Mouse (Mus musculus) CH12.LX (cell line): ENCODE results near the gene Babam1. TPM values are rescaled to one million over a fixed set of nuclear protein-coding genes. Genes with fewer than 3 reads are reported as not detected.
A peak's percentile ranks its signal among the peaks of the same experiment; 100 is the strongest.

Experiments used
- DNase-seq: peaks from one replicate; pipeline ENCODE4 v3.0.0-alpha.2; 2013; ENCODE audit errors: extremely low read depth
- H3K27ac ChIP-seq: 2 replicates; pipeline ENCODE4 v1.5.1; 2012; ENCODE audit warnings: low read depth, mild to moderate bottlenecking, control low read depth, moderate library complexity; ENCODE audit not compliant: insufficient read depth
- H3K27me3 ChIP-seq: replicated peaks from 2 replicates; pipeline ENCODE3; 2012; ENCODE audit warnings: inconsistent platforms
- H3K36me3 ChIP-seq, 2 experiments: replicated peaks in 1 of 2; 2 replicates each; pipeline versions ENCODE3 to v1.6.1; 2012; ENCODE audit warnings: inconsistent platforms in 1 of 2, low read length in 1 of 2, mild to moderate bottlenecking in 1 of 2, mixed read lengths in 1 of 2, moderate library complexity in 1 of 2; ENCODE audit not compliant: control insufficient read depth in 1 of 2, insufficient read depth in 1 of 2
- H3K4me1 ChIP-seq, 2 experiments: 2 replicates each; pipeline ENCODE4 v1.6.1; 2012; ENCODE audit warnings: inconsistent platforms in 1 of 2, moderate library complexity in 1 of 2; ENCODE audit not compliant: insufficient read depth in 2 of 2, control insufficient read depth in 1 of 2
- H3K4me2 ChIP-seq: 2 replicates; pipeline ENCODE4 v1.6.1; 2012; ENCODE audit warnings: low read depth, mild to moderate bottlenecking, control low read depth; ENCODE audit not compliant: poor library complexity, insufficient read depth, severe bottlenecking
- H3K4me3 ChIP-seq, 3 experiments: fragments of 150-350 bp in 1 of 3; sonication (generic) in 1 of 3; replicated peaks in 1 of 3; 2 replicates each; pipeline versions ENCODE3 to v1.5.1; 2011 to 2012; ENCODE audit warnings: low read depth in 2 of 3, low read length in 2 of 3, mild to moderate bottlenecking in 2 of 3, moderate library complexity in 2 of 3, control low read depth in 1 of 3, improper control_type of control experiment in 1 of 3, inconsistent platforms in 1 of 3, mixed read lengths in 1 of 3; ENCODE audit not compliant: poor library complexity in 1 of 3
- H3K79me2 ChIP-seq: replicated peaks from 2 replicates; pipeline ENCODE4 v1.6.1; 2012; ENCODE audit warnings: mild to moderate bottlenecking, moderate library complexity; ENCODE audit not compliant: control insufficient read depth, poor library complexity, insufficient read depth, severe bottlenecking; ENCODE audit errors: extremely low read depth
- H3K9ac ChIP-seq: 2 replicates; pipeline ENCODE4 v1.6.1; 2012; ENCODE audit warnings: low read depth, mild to moderate bottlenecking, control low read depth, moderate library complexity; ENCODE audit not compliant: insufficient read depth
- H3K9me3 ChIP-seq: replicated peaks from 2 replicates; pipeline ENCODE3; 2012; ENCODE audit warnings: low read length, inconsistent platforms, mixed read lengths
- ETS1 ChIP-seq: conservative IDR thresholded peaks from 2 replicates; pipeline ENCODE4 v1.6.1; 2012; ENCODE audit warnings: low read depth, mild to moderate bottlenecking, inconsistent platforms, low read length, improper control_type of control experiment, moderate library complexity
- MAX ChIP-seq: IDR thresholded peaks from 2 replicates; pipeline ENCODE4 v1.6.1; 2011; ENCODE audit warnings: low read length, improper control_type of control experiment
- RCOR1 ChIP-seq: conservative IDR thresholded peaks from 2 replicates; pipeline ENCODE4 v1.6.1; 2012; ENCODE audit warnings: low read depth, mild to moderate bottlenecking, inconsistent platforms, low read length, improper control_type of control experiment
- SIN3A ChIP-seq: IDR thresholded peaks from 2 replicates; pipeline ENCODE4 v1.6.1; 2012; ENCODE audit warnings: low read length, improper control_type of control experiment, inconsistent platforms
- TBP ChIP-seq: conservative IDR thresholded peaks from 2 replicates; pipeline ENCODE4 v1.6.1; 2011; ENCODE audit warnings: low read depth, low read length, improper control_type of control experiment
- ZKSCAN1 ChIP-seq: IDR thresholded peaks from 2 replicates; pipeline ENCODE4 v1.6.1; 2012; ENCODE audit warnings: low read depth, inconsistent platforms, low read length, improper control_type of control experiment, borderline replicate concordance
- dilution Hi-C: fragments of 300-500 bp; cut with MboI; formaldehyde crosslinking; loops from 2 replicates; pipeline ENCODE4 v1.14.3; 2020; ENCODE audit warnings: low sequenced_read_pairs; ENCODE audit not compliant: extremely low pct_unique_long_range_greater_than_20kb, extremely low pct_ligation_motif_present
- in situ Hi-C: fragments of 300-500 bp; cut with MboI; formaldehyde crosslinking; loops from 3 replicates; pipeline ENCODE4 v1.14.3; 2019; ENCODE audit warnings: low sequenced_read_pairs, low pct_ligation_motif_present, low pct_unique_long_range_greater_than_20kb, mixed read lengths
- polyA plus RNA-seq: library from polyadenylated mRNA; unstranded; fragments of >175 nt; gene quantifications from 2 replicates; pipeline ENCODE4 v1.2.1, GENCODE M21; 2012; ENCODE audit warnings: low read depth; ENCODE audit not compliant: insufficient read length
- total RNA-seq, 2 experiments: library from RNA; depleted of rRNA; stranded (reverse); fragments of 300-350 nt in 1 of 2; fragments of >200 nt in 1 of 2; gene quantifications; 2 replicates each; pipeline ENCODE4 v1.2.3; 2012 to 2014

Gene Babam1
- total and polyA plus RNA-seq, 3 experiments, result 56.7 to 137 (median 67.3) TPM

DNA sequence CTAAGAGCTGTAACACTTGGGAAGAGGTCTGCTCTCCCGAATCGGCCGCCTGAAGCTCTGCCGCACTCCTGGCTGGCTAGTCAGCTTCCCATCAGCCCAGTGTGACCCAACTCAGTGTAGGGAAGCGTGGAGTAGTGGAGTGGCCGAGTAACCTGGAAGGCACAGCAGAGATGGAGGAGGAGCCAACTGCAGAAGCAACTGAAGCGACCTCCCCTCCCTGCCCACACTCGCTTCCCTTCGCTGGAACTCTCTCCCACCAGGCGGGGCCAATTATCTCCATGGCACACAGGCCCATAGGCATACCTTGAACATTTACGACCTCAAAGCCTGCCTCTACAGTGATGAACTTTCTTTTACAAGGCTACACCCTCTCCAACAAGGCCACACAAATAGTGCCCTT, 55.1 kb downstream of the Babam1 start (continued):
- TF ChIP-seq RCOR1 (no peak), TBP (no peak), MAX (no peak)

DNA sequence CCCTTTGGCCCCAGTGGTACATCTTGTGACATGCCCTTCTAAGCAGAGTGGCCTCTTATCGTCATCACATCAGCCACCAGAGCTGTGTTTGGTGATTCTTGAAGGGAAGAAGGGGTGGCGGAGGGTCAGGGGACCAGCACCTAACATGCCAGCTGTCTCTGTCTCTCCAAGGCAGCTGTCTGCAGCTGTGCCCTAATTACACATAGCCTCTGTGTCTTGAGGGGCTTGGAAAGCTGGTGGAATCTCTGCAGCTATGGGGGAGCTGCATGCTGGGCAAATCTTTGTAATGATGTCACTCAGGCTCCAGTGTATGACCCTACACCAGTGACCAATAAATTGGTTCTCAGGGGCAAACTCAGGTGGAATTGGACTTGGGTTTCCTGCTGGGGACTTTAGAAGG, 56.0 kb downstream of the Babam1 start:
- TF ChIP-seq SIN3A, result no peak
- TF ChIP-seq ETS1, result no peak
- no peak for TF ChIP-seq ZKSCAN1
- H3K9ac ChIP-seq, result no peak overlapping the region
- peaks cover 0 to 7% of the 10 kb centered on the region in 2 experiments for H3K36me3 ChIP-seq
- no peak for DNase-seq
- H3K4me3 ChIP-seq, result no peak overlapping the region
- peaks cover 12% of the 10 kb centered on the region for H3K9me3 ChIP-seq
- peak overlapping the region; percentile 22; the same call in 1 of the 2 replicates for H3K27ac ChIP-seq
- in situ Hi-C loops, result no loop called here
- peaks cover 12 to 32% of the 10 kb centered on the region in 2 experiments for H3K4me1 ChIP-seq
- H3K27me3 ChIP-seq, result no peaks in the 10 kb centered on the region
- dilution Hi-C loops, result no loop called here
- H3K79me2 ChIP-seq, result no peaks in the 10 kb centered on the region
- H3K4me2 ChIP-seq, result no peak overlapping the region

Other genes with a start within 250 kb of the Babam1 start
Only the 20 nearest of the 22 such genes appear.
- gene Myo9b, start 124.1 kb upstream of the Babam1 start, total RNA-seq (2012; rRNA removed), result 26.1 and 29.0 TPM in 2 replicates
- gene Myo9b, start 124.1 kb upstream of the Babam1 start, total RNA-seq (2014; rRNA removed), result 14.2 and 15.3 TPM in 2 replicates
- 31.5 and 36.2 TPM in 2 replicates for gene Myo9b, start 124.1 kb upstream of the Babam1 start, polyA plus RNA-seq
- 25.1 and 33.7 TPM in 2 replicates for gene Haus8, start 123.9 kb upstream of the Babam1 start, total RNA-seq (2012; rRNA removed)
- 21.0 and 25.2 TPM in 2 replicates for gene Haus8, start 123.9 kb upstream of the Babam1 start, total RNA-seq (2014; rRNA removed)
- 30.3 and 40.5 TPM in 2 replicates for gene Haus8, start 123.9 kb upstream of the Babam1 start, polyA plus RNA-seq
- gene Use1, start 30.0 kb upstream of the Babam1 start, total RNA-seq (2012; rRNA removed), result 118 and 130 TPM in 2 replicates
- 69.6 and 78.4 TPM in 2 replicates for gene Use1, start 30.0 kb upstream of the Babam1 start, total RNA-seq (2014; rRNA removed)
- gene Use1, start 30.0 kb upstream of the Babam1 start, polyA plus RNA-seq, result 98.7 and 111 TPM in 2 replicates
- 7.1 and 8.9 TPM in 2 replicates for gene Ocel1, start 25.6 kb upstream of the Babam1 start, total RNA-seq (2012; rRNA removed)
- gene Ocel1, start 25.6 kb upstream of the Babam1 start, total RNA-seq (2014; rRNA removed), result 4.4 and 4.8 TPM in 2 replicates
- gene Ocel1, start 25.6 kb upstream of the Babam1 start, polyA plus RNA-seq, result 4.5 and 7.4 TPM in 2 replicates
- gene Nr2f6, start 14.9 kb upstream of the Babam1 start, total RNA-seq (2012; rRNA removed), result 25.2 and 25.3 TPM in 2 replicates
- gene Nr2f6, start 14.9 kb upstream of the Babam1 start, total RNA-seq (2014; rRNA removed), result 11.8 and 13.1 TPM in 2 replicates
- gene Nr2f6, start 14.9 kb upstream of the Babam1 start, polyA plus RNA-seq, result 14.2 and 15.6 TPM in 2 replicates
- gene Ushbp1, start 1.1 kb upstream of the Babam1 start, total RNA-seq (2012; rRNA removed), result not detected in 2 replicates
- not detected in 2 replicates for gene Ushbp1, start 1.1 kb upstream of the Babam1 start, total RNA-seq (2014; rRNA removed)
- not detected in 2 replicates for gene Ushbp1, start 1.1 kb upstream of the Babam1 start, polyA plus RNA-seq
- 17.9 and 24.7 TPM in 2 replicates for gene Ankle1, start 9.1 kb downstream of the Babam1 start, total RNA-seq (2012; rRNA removed)
- 9.0 and 9.4 TPM in 2 replicates for gene Ankle1, start 9.1 kb downstream of the Babam1 start, total RNA-seq (2014; rRNA removed)
- 17.4 and 17.6 TPM in 2 replicates for gene Ankle1, start 9.1 kb downstream of the Babam1 start, polyA plus RNA-seq
- gene Abhd8, start 66.8 kb downstream of the Babam1 start, total RNA-seq (2012; rRNA removed), result 28.2 and 33.2 TPM in 2 replicates
- gene Abhd8, start 66.8 kb downstream of the Babam1 start, total RNA-seq (2014; rRNA removed), result 8.5 and 8.9 TPM in 2 replicates
- gene Abhd8, start 66.8 kb downstream of the Babam1 start, polyA plus RNA-seq, result 5.2 and 6.0 TPM in 2 replicates
- gene Mrpl34, start 68.1 kb downstream of the Babam1 start, total RNA-seq (2012; rRNA removed), result 150 and 180 TPM in 2 replicates
- 80.1 and 94.4 TPM in 2 replicates for gene Mrpl34, start 68.1 kb downstream of the Babam1 start, total RNA-seq (2014; rRNA removed)
- 123 and 133 TPM in 2 replicates for gene Mrpl34, start 68.1 kb downstream of the Babam1 start, polyA plus RNA-seq
- gene Dda1, start 72.3 kb downstream of the Babam1 start, total RNA-seq (2012; rRNA removed), result 59.3 and 62.8 TPM in 2 replicates
- 49.8 and 57.4 TPM in 2 replicates for gene Dda1, start 72.3 kb downstream of the Babam1 start, total RNA-seq (2014; rRNA removed)
- 65.8 and 78.1 TPM in 2 replicates for gene Dda1, start 72.3 kb downstream of the Babam1 start, polyA plus RNA-seq
- gene Ano8, start 89.1 kb downstream of the Babam1 start, total RNA-seq (2012; rRNA removed), result 5.5 and 6.7 TPM in 2 replicates
- 1.8 and 1.9 TPM in 2 replicates for gene Ano8, start 89.1 kb downstream of the Babam1 start, total RNA-seq (2014; rRNA removed)
- gene Ano8, start 89.1 kb downstream of the Babam1 start, polyA plus RNA-seq, result 1.8 and 2.1 TPM in 2 replicates
- gene Gtpbp3, start 91.2 kb downstream of the Babam1 start, total RNA-seq (2012; rRNA removed), result 26.7 and 29.0 TPM in 2 replicates
- 19.5 and 20.7 TPM in 2 replicates for gene Gtpbp3, start 91.2 kb downstream of the Babam1 start, total RNA-seq (2014; rRNA removed)
- 17.4 and 21.6 TPM in 2 replicates for gene Gtpbp3, start 91.2 kb downstream of the Babam1 start, polyA plus RNA-seq
- 0.04 TPM in 1 of 2 replicates, not detected in the other for gene Plvap, start 114.9 kb downstream of the Babam1 start, total RNA-seq (2012; rRNA removed)
- not detected in 2 replicates for gene Plvap, start 114.9 kb downstream of the Babam1 start, total RNA-seq (2014; rRNA removed)
- gene Plvap, start 114.9 kb downstream of the Babam1 start, polyA plus RNA-seq, result 0.27 and 0.37 TPM in 2 replicates
- not detected in 2 replicates for gene Ccdc194, start 128.8 kb downstream of the Babam1 start, total RNA-seq (2012; rRNA removed)
- not detected in 2 replicates for gene Ccdc194, start 128.8 kb downstream of the Babam1 start, total RNA-seq (2014; rRNA removed)
- not detected in 2 replicates for gene Ccdc194, start 128.8 kb downstream of the Babam1 start, polyA plus RNA-seq
- 404 and 424 TPM in 2 replicates for gene Bst2, start 140.6 kb downstream of the Babam1 start, total RNA-seq (2012; rRNA removed)
- gene Bst2, start 140.6 kb downstream of the Babam1 start, total RNA-seq (2014; rRNA removed), result 304 and 321 TPM in 2 replicates
- gene Bst2, start 140.6 kb downstream of the Babam1 start, polyA plus RNA-seq, result 214 and 243 TPM in 2 replicates
- gene Mvb12a, start 146.1 kb downstream of the Babam1 start, total RNA-seq (2012; rRNA removed), result 113 and 128 TPM in 2 replicates
- 149 and 157 TPM in 2 replicates for gene Mvb12a, start 146.1 kb downstream of the Babam1 start, total RNA-seq (2014; rRNA removed)
- 80.5 and 82.1 TPM in 2 replicates for gene Mvb12a, start 146.1 kb downstream of the Babam1 start, polyA plus RNA-seq
- 0.21 and 0.51 TPM in 2 replicates for gene Tmem221, start 162.0 kb downstream of the Babam1 start, total RNA-seq (2012; rRNA removed)
- gene Tmem221, start 162.0 kb downstream of the Babam1 start, total RNA-seq (2014; rRNA removed), result not detected in 2 replicates
- not detected in 2 replicates for gene Tmem221, start 162.0 kb downstream of the Babam1 start, polyA plus RNA-seq
- gene Nxnl1, start 169.7 kb downstream of the Babam1 start, total RNA-seq (2012; rRNA removed), result 0.04 TPM in 1 of 2 replicates, not detected in the other
- gene Nxnl1, start 169.7 kb downstream of the Babam1 start, total RNA-seq (2014; rRNA removed), result not detected in 2 replicates
- 0.08 TPM in 1 of 2 replicates, not detected in the other for gene Nxnl1, start 169.7 kb downstream of the Babam1 start, polyA plus RNA-seq
- 2.7 and 4.0 TPM in 2 replicates for gene Slc27a1, start 172.0 kb downstream of the Babam1 start, total RNA-seq (2012; rRNA removed)
- 1.8 and 2.3 TPM in 2 replicates for gene Slc27a1, start 172.0 kb downstream of the Babam1 start, total RNA-seq (2014; rRNA removed)
- 2.3 and 2.4 TPM in 2 replicates for gene Slc27a1, start 172.0 kb downstream of the Babam1 start, polyA plus RNA-seq
- 183 and 215 TPM in 2 replicates for gene Pgls, start 195.3 kb downstream of the Babam1 start, total RNA-seq (2012; rRNA removed)
- gene Pgls, start 195.3 kb downstream of the Babam1 start, total RNA-seq (2014; rRNA removed), result 94.2 and 118 TPM in 2 replicates
- gene Pgls, start 195.3 kb downstream of the Babam1 start, polyA plus RNA-seq, result 72.5 and 74.9 TPM in 2 replicates